Comparison of ENCODE assay signal across 15 mouse cellular contexts in genomic region chr7:97012956-97013355, GRCm38 (mm10).
DNase-seq lines count a peak whose midpoint lies in the region; ATAC-seq lines count a peak whose summit lies in the region.
"Had no signal": no experiment of that assay in that cellular context is flagged by ENCODE, and none has a peak within 500 bp of the region (broad histone marks: within the 10 kb centered on the region; RNA-seq: fewer than 3 reads in every experiment).

No protein-coding gene starts in this region.

- H3K27me3 ChIP-seq in liver, embryonic 12.5 days (replicated peaks) = no peaks in the 10 kb centered on the region

- intact Hi-C loops in left cerebral cortex, postnatal 10 days (cut with DNase I) = no loop called here

- 27% methylated on average over 3 of the region's 3 CpGs for WGBS in liver, embryonic 12.5 days (ENCODE audit: insufficient replicate concordance)

- H3K9me3 ChIP-seq in liver, embryonic 12.5 days (replicated peaks) = 0 out of 2 replicates have a peak, but pooled peaks cover 12% of the 10 kb centered on the region

- no peak overlapping the region for H3K4me2 ChIP-seq in liver, embryonic 12.5 days

- no peak overlapping the region for H3K27ac ChIP-seq in liver, embryonic 12.5 days
- H3K27ac ChIP-seq: embryonic facial prominence, embryonic 10.5 days; forebrain, embryonic 10.5 days had no signal

- DNase-seq in adrenal gland, adult (ENCODE audit: inconsistent age in 2 of 2, low spot score in 1 of 2) = peak; percentile 80 to 88
- DNase-seq in adrenal gland, postnatal 4 days (ENCODE audit: low spot score in 2 of 2) = no peak
- peak; percentile 66 to 74 for DNase-seq in adrenal gland, postnatal 36 days
- peak; percentile 25 to 47 for DNase-seq in kidney, postnatal 25 days
- peak; percentile 8 for DNase-seq in ovary, postnatal 14 days (ENCODE audit: low spot score)
- no peak for DNase-seq in left cerebral cortex, postnatal 10 days (ENCODE audit: extremely low spot score in 1 of 2, low spot score in 2 of 2)
- no peak for DNase-seq in cerebellum, postnatal 4 days (ENCODE audit: low spot score in 2 of 2)
- DNase-seq: cerebellum, adult 11 months; layer of hippocampus, postnatal 36 days; liver; retina, postnatal 1 day; thymus, postnatal 4 days had no signal

- H3K4me3 ChIP-seq in liver, embryonic 12.5 days = no peak overlapping the region
- H3K4me3 ChIP-seq: embryonic facial prominence, embryonic 10.5 days; forebrain, embryonic 10.5 days had no signal

- ATAC-seq in liver, embryonic 12.5 days = no peak

- H3K9ac ChIP-seq in liver, embryonic 12.5 days = no peak overlapping the region

- no peaks in the 10 kb centered on the region for H3K4me1 ChIP-seq in liver, embryonic 12.5 days
- H3K4me1 ChIP-seq: embryonic facial prominence, embryonic 10.5 days; forebrain, embryonic 10.5 days had no signal

- H3K36me3 ChIP-seq in liver, embryonic 12.5 days = peaks cover 23% of the 10 kb centered on the region

Comparison
In these comparisons a context has a peak if more than half of its experiments do, and no peak if none do; other contexts are left out.
1. DNase-seq: peak in adrenal gland, adult (2 of 2), adrenal gland, postnatal 36 days (2 of 2), kidney, postnatal 25 days (2 of 2) and ovary, postnatal 14 days (single experiment); none in adrenal gland, postnatal 4 days (0 of 2), left cerebral cortex, postnatal 10 days (0 of 2) and cerebellum, postnatal 4 days (0 of 2).